Mouse (Mus musculus) MEL-GATA-1-ER (cell line): Measurements from ENCODE around the gene Tm9sf1.

Experiments used
- DNase-seq: peaks from one replicate; pipeline ENCODE4 v3.0.0-alpha.2; 2012; ENCODE audit warnings: low read depth; ENCODE audit errors: extremely low read depth

Gene Tm9sf1

GRCm38 (mm10) chr14:55590748-55591330, 52.8 kb downstream of the Tm9sf1 start, which contains the start of gene Psme2:
Psme2 (minus strand) TSS chr14:55591113.
- DNase-seq: peak; percentile 95

GRCm38 (mm10) chr14:55589771-55590448, 53.7 kb downstream of the Tm9sf1 start:
- no peak for DNase-seq

- DNase-seq: no peak
Observed at GRCm38 (mm10) chr14:55589271-55589670, 54.3 kb downstream of the Tm9sf1 start.

GRCm38 (mm10) chr14:55586149-55586548, 57.5 kb downstream of the Tm9sf1 start:
- DNase-seq: peak; percentile 75
